Mouse (Mus musculus): ENCODE data around the gene Vps11. TPM values are rescaled to one million over a fixed set of nuclear protein-coding genes. Genes with fewer than 3 reads are reported as not detected.

The Vps11 gene
- polyA plus RNA-seq, 1 experiment from 2014 or later = 47.0 TPM

Small RNA genes within 50 kb of the gene (microRNA-seq; reads per million reads assigned to microRNA genes)
- gene Gm44335 (not detected), gene Mir7085 (not detected)

Other genes with a start within 250 kb of the Vps11 start
- 0.15 and 0.16 TPM in 2 replicates for gene Gm49380, start 248.2 kb downstream of the Vps11 start, polyA plus RNA-seq (2015; fragmentation: Nextera tagmentation; extraction: Ambion mirVana)
- gene Rnf26, start 248.2 kb downstream of the Vps11 start, polyA plus RNA-seq (2015; fragmentation: Nextera tagmentation; extraction: Ambion mirVana) = 33.4 and 43.2 TPM in 2 replicates
- gene Mcam, start 227.2 kb downstream of the Vps11 start, polyA plus RNA-seq (2015; fragmentation: Nextera tagmentation; extraction: Ambion mirVana) = 12.9 and 15.0 TPM in 2 replicates
- gene Cbl, start 127.6 kb downstream of the Vps11 start, polyA plus RNA-seq (2015; fragmentation: Nextera tagmentation; extraction: Ambion mirVana) = 26.3 and 27.1 TPM in 2 replicates
- gene Ccdc153, start 121.0 kb downstream of the Vps11 start, polyA plus RNA-seq (2015; fragmentation: Nextera tagmentation; extraction: Ambion mirVana) = 0.48 TPM in 1 of 2 replicates, not detected in the other
- 0.53 and 0.73 TPM in 2 replicates for gene Pdzd3, start 110.2 kb downstream of the Vps11 start, polyA plus RNA-seq (2015; fragmentation: Nextera tagmentation; extraction: Ambion mirVana)
- 4.3 and 5.2 TPM in 2 replicates for gene Nlrx1, start 93.1 kb downstream of the Vps11 start, polyA plus RNA-seq (2015; fragmentation: Nextera tagmentation; extraction: Ambion mirVana)
- gene Abcg4, start 73.1 kb downstream of the Vps11 start, polyA plus RNA-seq (2015; fragmentation: Nextera tagmentation; extraction: Ambion mirVana) = 16.9 and 21.8 TPM in 2 replicates
- 34.1 and 35.6 TPM in 2 replicates for gene Hinfp, start 56.0 kb downstream of the Vps11 start, polyA plus RNA-seq (2015; fragmentation: Nextera tagmentation; extraction: Ambion mirVana)
- 29.0 and 31.4 TPM in 2 replicates for gene C2cd2l, start 41.4 kb downstream of the Vps11 start, polyA plus RNA-seq (2015; fragmentation: Nextera tagmentation; extraction: Ambion mirVana)
- gene Dpagt1, start 35.7 kb downstream of the Vps11 start, polyA plus RNA-seq (2015; fragmentation: Nextera tagmentation; extraction: Ambion mirVana) = 35.2 and 35.7 TPM in 2 replicates
- gene H2afx, start 27.0 kb downstream of the Vps11 start, polyA plus RNA-seq (2015; fragmentation: Nextera tagmentation; extraction: Ambion mirVana) = 182 and 199 TPM in 2 replicates
- 64.3 and 64.7 TPM in 2 replicates for gene Hmbs, start 17.4 kb downstream of the Vps11 start, polyA plus RNA-seq (2015; fragmentation: Nextera tagmentation; extraction: Ambion mirVana)
- 26.3 and 27.2 TPM in 2 replicates for gene Hyou1, start 17.8 kb upstream of the Vps11 start, polyA plus RNA-seq (2015; fragmentation: Nextera tagmentation; extraction: Ambion mirVana)
- gene Slc37a4, start 35.2 kb upstream of the Vps11 start, polyA plus RNA-seq (2015; fragmentation: Nextera tagmentation; extraction: Ambion mirVana) = 38.4 and 41.6 TPM in 2 replicates
- 901 and 949 TPM in 2 replicates for gene Rps25, start 45.5 kb upstream of the Vps11 start, polyA plus RNA-seq (2015; fragmentation: Nextera tagmentation; extraction: Ambion mirVana)
- 322 and 334 TPM in 2 replicates for gene Trappc4, start 45.9 kb upstream of the Vps11 start, polyA plus RNA-seq (2015; fragmentation: Nextera tagmentation; extraction: Ambion mirVana)
- 36.8 and 41.1 TPM in 2 replicates for gene Ccdc84, start 56.9 kb upstream of the Vps11 start, polyA plus RNA-seq (2015; fragmentation: Nextera tagmentation; extraction: Ambion mirVana)
- gene Foxr1, start 79.5 kb upstream of the Vps11 start, polyA plus RNA-seq (2015; fragmentation: Nextera tagmentation; extraction: Ambion mirVana) = not detected in 2 replicates
- gene Upk2, start 93.3 kb upstream of the Vps11 start, polyA plus RNA-seq (2015; fragmentation: Nextera tagmentation; extraction: Ambion mirVana) = not detected in 2 replicates
- 13.8 and 15.0 TPM in 2 replicates for gene Bcl9l, start 121.2 kb upstream of the Vps11 start, polyA plus RNA-seq (2015; fragmentation: Nextera tagmentation; extraction: Ambion mirVana)
- gene Cxcr5, start 200.2 kb upstream of the Vps11 start, polyA plus RNA-seq (2015; fragmentation: Nextera tagmentation; extraction: Ambion mirVana) = not detected in 2 replicates
- 21.2 and 22.8 TPM in 2 replicates for gene Ddx6, start 243.2 kb upstream of the Vps11 start, polyA plus RNA-seq (2015; fragmentation: Nextera tagmentation; extraction: Ambion mirVana)